Mouse (Mus musculus) lung, adult 2 months (tissue): ENCODE measurements around the gene Defb28.

Experiments
- CTCF ChIP-seq: fragments of 200-500 bp; IDR thresholded peaks from 2 replicates; pipeline ENCODE4 v1.5.1; 2011; ENCODE audit warnings: mild to moderate bottlenecking, low read length, control low read depth; ENCODE audit not compliant: insufficient read depth
- POLR2A ChIP-seq: fragments of 200-500 bp; IDR thresholded peaks from 2 replicates; pipeline ENCODE4 v1.6.1; 2011; ENCODE audit warnings: low read depth, mild to moderate bottlenecking, control low read depth, low read length, borderline replicate concordance; ENCODE audit errors: extremely low read depth

GRCm38 (mm10) chr2:152570313-152570712, 52.3 kb downstream of the Defb28 start:
- TF ChIP-seq POLR2A, result no peak
- TF ChIP-seq CTCF, result no peak
